Mouse (Mus musculus): ENCODE measurements around the gene Rab3il1. TPM values are rescaled to one million over a fixed set of nuclear protein-coding genes. Genes with fewer than 3 reads are reported as not detected.

Rab3il1 gene
- total and polyA plus RNA-seq, 2 experiments from 2014 or later = 17.9 to 27.4 TPM

DNA sequence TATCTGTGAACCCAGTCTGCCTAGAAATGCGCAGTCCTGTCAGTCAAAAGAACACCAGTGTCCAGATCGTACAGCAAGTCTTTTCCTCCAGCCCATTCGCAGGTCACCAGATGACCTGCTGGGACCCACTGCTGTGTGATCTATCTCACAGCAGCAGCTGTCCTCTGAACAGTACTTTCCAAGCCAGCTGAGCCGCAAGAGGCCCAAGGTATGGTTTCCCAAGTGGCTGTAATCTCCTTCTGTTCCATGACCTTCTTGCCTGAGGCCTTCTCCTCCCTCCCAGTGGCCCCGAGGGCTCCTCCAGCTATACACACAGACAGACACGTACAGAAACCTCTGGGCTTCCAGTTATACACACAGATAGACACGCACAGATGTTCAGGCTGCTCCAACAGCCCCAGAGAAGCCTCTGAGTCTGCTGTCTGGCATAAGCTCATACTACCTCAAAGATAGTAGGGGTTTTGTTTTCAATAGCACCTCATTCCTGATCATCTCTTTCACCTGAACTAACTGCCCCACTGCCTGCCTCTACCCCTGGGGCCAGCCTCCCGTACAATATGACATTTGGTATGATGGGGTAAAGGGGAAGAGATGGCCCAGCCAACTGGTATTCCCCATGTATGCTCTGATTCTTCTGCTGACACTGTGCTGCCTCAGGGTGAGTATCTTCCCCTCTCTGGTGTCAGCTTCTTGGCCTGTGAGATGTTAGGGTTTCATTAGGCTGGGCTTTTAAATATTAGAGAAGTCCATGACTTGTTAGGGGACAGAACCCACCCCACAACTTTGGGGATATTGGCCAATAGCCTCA is 59.5 kb downstream of the Rab3il1 start:
- no peak overlapping the region for H3K4me2 ChIP-seq (ENCODE audit: low read depth, low read length)
- DNase-seq (ENCODE audit: low spot score) = no peak
- peak overlapping the region; percentile 50 for H3K27ac ChIP-seq (ENCODE audit: low read depth)
- 51% methylated on average over 8 of the region's 8 CpGs for WGBS
- H3K27me3 ChIP-seq (ENCODE audit: control insufficient read depth, insufficient read depth, low read length) = no peaks in the 10 kb centered on the region
- H3K9ac ChIP-seq (replicated peaks; ENCODE audit: low read depth, low read length) = no peak overlapping the region
- ATAC-seq (ENCODE audit: insufficient read depth, low read depth) = no peak
- H3K9me3 ChIP-seq (replicated peaks; ENCODE audit: control insufficient read depth, low read length) = no peaks in the 10 kb centered on the region
- H3K36me3 ChIP-seq (replicated peaks; ENCODE audit: control insufficient read depth, insufficient read depth, low read length) = peaks cover 39% of the 10 kb centered on the region
- TF ChIP-seq EP300 (IDR thresholded peaks at IDR 0.05; ENCODE audit: low read depth) (no peak), CTCF (IDR thresholded peaks at IDR 0.05; ENCODE audit: low read depth) (no peak)
- H3K4me1 ChIP-seq (ENCODE audit: control insufficient read depth, insufficient read depth) = peaks cover 4% of the 10 kb centered on the region
- H3K4me3 ChIP-seq (ENCODE audit: low read depth, low read length) = no peak overlapping the region

DNA sequence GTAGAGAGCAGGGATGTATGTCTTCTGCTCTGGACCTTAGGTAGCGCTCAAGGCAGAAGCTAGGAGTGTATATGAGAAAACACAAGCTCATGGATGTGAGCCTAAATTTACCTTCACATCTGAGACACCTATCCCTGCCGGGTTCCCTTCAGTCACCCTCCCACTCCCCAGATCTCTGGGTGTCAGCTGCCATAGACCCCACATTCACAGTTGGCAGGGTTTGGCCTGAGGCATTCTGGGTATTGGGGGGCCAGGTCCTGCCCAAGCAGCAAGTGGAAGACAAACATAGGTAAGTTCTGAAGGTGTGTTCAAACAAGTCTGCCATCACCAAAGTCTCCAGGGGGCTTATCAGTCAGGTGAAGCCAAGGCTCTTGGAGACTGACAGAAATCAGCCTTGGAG is 60.2 kb downstream of the Rab3il1 start:
- DNase-seq (ENCODE audit: low spot score) (no peak), ATAC-seq (ENCODE audit: insufficient read depth, low read depth) (no peak)
- no peak overlapping the region for H3K4me2 ChIP-seq (ENCODE audit: low read depth, low read length)
- no peak overlapping the region for H3K27ac ChIP-seq (ENCODE audit: low read depth)
- no peak overlapping the region for H3K9ac ChIP-seq (replicated peaks; ENCODE audit: low read depth, low read length)
- H3K27me3 ChIP-seq (ENCODE audit: control insufficient read depth, insufficient read depth, low read length) = no peaks in the 10 kb centered on the region
- no peak for TF ChIP-seq EP300 (IDR thresholded peaks at IDR 0.05; ENCODE audit: low read depth)
- TF ChIP-seq CTCF (IDR thresholded peaks at IDR 0.05; ENCODE audit: low read depth) = no peak
- H3K4me1 ChIP-seq (ENCODE audit: control insufficient read depth, insufficient read depth) = peaks cover 4% of the 10 kb centered on the region
- H3K9me3 ChIP-seq (replicated peaks; ENCODE audit: control insufficient read depth, low read length) = no peaks in the 10 kb centered on the region
- 95% methylated on average over 2 of the region's 2 CpGs for whole genome bisulfite sequencing
- peaks cover 33% of the 10 kb centered on the region for H3K36me3 ChIP-seq (replicated peaks; ENCODE audit: control insufficient read depth, insufficient read depth, low read length)
- no peak overlapping the region for H3K4me3 ChIP-seq (ENCODE audit: low read depth, low read length)

- Histone ChIP-seq H3K9me3 (replicated peaks; ENCODE audit: control insufficient read depth, low read length) (no peaks in the 10 kb centered on the region), H3K4me3 (ENCODE audit: low read depth, low read length) (no peak overlapping the region), H3K4me2 (ENCODE audit: low read depth, low read length) (no peak overlapping the region), H3K27ac (ENCODE audit: low read depth) (no peak overlapping the region), H3K27me3 (ENCODE audit: control insufficient read depth, insufficient read depth, low read length) (no peaks in the 10 kb centered on the region), H3K36me3 (replicated peaks; ENCODE audit: control insufficient read depth, insufficient read depth, low read length) (peaks cover 26% of the 10 kb centered on the region), H3K9ac (replicated peaks; ENCODE audit: low read depth, low read length) (no peak overlapping the region), H3K4me1 (ENCODE audit: control insufficient read depth, insufficient read depth) (peaks cover 4% of the 10 kb centered on the region)
- 85% methylated on average over 8 of the region's 8 CpGs for WGBS
- DNase-seq (ENCODE audit: low spot score) (no peak), ATAC-seq (ENCODE audit: insufficient read depth, low read depth) (no peak)
- TF ChIP-seq EP300 (IDR thresholded peaks at IDR 0.05; ENCODE audit: low read depth) (no peak), CTCF (IDR thresholded peaks at IDR 0.05; ENCODE audit: low read depth) (no peak)
These were observed 60.8 kb downstream of the Rab3il1 start for GRCm38 (mm10) chr19:10062292-10062691.

DNA sequence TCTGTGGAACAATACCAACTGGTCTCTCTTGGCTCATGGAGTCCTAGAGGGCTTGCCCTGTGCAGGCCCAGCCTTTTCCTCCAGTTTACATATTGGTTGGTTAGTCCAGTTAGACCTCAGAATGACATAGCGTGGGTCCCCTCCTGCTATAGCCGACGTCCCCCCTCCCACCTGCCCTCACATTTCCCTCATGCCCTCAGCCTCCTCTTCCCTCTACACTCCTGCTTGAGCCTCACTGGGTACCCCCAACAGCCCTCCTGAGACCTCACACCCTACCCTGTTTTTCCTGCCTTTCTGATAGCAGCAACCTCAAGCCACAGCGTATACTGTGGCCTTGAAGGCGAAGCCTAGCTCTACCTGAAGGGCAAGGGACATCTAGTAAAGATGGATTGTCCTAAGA is 61.4 kb downstream of the Rab3il1 start:
- H3K4me1 ChIP-seq (ENCODE audit: control insufficient read depth, insufficient read depth) = peaks cover 4% of the 10 kb centered on the region
- no peaks in the 10 kb centered on the region for H3K9me3 ChIP-seq (replicated peaks; ENCODE audit: control insufficient read depth, low read length)
- ATAC-seq (ENCODE audit: insufficient read depth, low read depth) (no peak), DNase-seq (ENCODE audit: low spot score) (no peak)
- no peak overlapping the region for H3K4me2 ChIP-seq (ENCODE audit: low read depth, low read length)
- no peak overlapping the region for H3K9ac ChIP-seq (replicated peaks; ENCODE audit: low read depth, low read length)
- 84% methylated on average over 5 of the region's 5 CpGs for WGBS
- TF ChIP-seq CTCF (IDR thresholded peaks at IDR 0.05; ENCODE audit: low read depth) (no peak), EP300 (IDR thresholded peaks at IDR 0.05; ENCODE audit: low read depth) (no peak)
- H3K36me3 ChIP-seq (replicated peaks; ENCODE audit: control insufficient read depth, insufficient read depth, low read length) = peaks cover 21% of the 10 kb centered on the region
- H3K4me3 ChIP-seq (ENCODE audit: low read depth, low read length) = no peak overlapping the region
- H3K27me3 ChIP-seq (ENCODE audit: control insufficient read depth, insufficient read depth, low read length) = no peaks in the 10 kb centered on the region
- H3K27ac ChIP-seq (ENCODE audit: low read depth) = no peak overlapping the region

DNA sequence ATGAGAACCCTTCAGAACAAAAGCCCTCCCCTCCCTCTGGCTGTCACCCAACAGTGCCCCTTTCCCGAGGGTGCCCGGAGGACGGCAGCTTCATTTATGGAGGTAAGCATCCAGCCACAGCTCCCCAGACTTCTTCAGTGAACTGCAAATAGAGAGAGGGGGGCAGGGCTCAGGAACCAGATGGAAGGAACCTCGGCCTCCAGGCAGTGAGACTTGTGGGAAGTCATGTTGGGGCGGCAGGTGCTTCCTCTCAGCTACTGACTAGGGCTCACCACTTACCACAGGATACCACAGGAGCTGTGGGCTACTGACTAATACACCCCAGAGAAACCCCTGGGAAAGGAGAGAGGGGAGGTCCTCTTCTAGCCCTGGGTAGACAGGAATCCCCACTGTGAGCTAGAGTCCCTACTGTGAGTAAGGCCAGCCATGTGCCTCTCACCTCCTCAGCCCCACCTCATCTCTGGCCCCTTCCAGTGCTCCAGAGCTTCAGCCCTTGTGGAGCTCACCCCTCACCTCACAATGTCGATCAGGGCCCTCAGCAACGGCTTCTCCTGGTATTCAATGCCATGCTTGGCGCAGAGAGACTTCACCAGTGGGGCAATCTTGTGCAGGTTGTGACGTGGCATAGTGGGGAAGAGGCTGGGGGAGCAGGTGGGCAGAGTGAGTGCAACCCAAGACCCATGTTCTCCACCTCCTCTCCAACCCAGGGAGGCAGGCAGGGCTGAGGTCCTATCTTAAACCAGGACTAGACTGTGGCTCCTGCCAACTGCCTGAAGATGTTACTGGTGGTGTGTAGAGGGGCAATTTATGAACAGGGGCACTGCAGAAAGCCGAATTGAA is 62.9 kb downstream of the Rab3il1 start:
- no peaks in the 10 kb centered on the region for H3K27me3 ChIP-seq (ENCODE audit: control insufficient read depth, insufficient read depth, low read length)
- no peak overlapping the region for H3K9ac ChIP-seq (replicated peaks; ENCODE audit: low read depth, low read length)
- H3K4me1 ChIP-seq (ENCODE audit: control insufficient read depth, insufficient read depth) = peaks cover 4% of the 10 kb centered on the region
- DNase-seq (ENCODE audit: low spot score) (no peak), ATAC-seq (ENCODE audit: insufficient read depth, low read depth) (no peak)
- WGBS = 58% methylated on average over 10 of the region's 10 CpGs
- no peak overlapping the region for H3K27ac ChIP-seq (ENCODE audit: low read depth)
- H3K36me3 ChIP-seq (replicated peaks; ENCODE audit: control insufficient read depth, insufficient read depth, low read length) = peaks cover 15% of the 10 kb centered on the region
- H3K4me2 ChIP-seq (ENCODE audit: low read depth, low read length) = no peak overlapping the region
- H3K9me3 ChIP-seq (replicated peaks; ENCODE audit: control insufficient read depth, low read length) = no peaks in the 10 kb centered on the region
- H3K4me3 ChIP-seq (ENCODE audit: low read depth, low read length) = no peak overlapping the region
- TF ChIP-seq EP300 (IDR thresholded peaks at IDR 0.05; ENCODE audit: low read depth) = no peak

All from heart, postnatal 0 days (tissue).